Mouse (Mus musculus): ENCODE results near the gene Col6a4.
A peak's percentile ranks its signal among the peaks of the same experiment; 100 is the strongest.

The Col6a4 gene

DNA sequence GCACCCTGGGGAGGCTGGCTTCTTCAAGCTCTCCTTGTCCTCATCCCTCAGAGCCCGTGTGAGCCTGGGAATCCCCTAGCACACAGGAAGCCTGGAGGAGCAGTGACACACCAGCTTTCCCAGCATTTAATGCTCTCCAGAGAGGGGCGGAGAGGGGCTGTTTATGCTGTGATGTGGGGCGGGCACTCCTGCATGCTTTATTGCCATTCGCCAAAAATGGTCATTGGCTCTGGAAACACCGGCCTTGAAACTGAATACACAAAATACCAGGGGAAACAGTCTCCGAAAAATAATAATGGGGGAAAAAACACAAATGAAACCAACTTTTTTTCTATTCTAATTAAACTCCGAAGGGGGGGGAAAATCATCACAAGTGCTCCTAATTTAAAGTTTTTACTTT lies at the start of gene Col6a4:
Col6a4 (minus strand) TSS at position 101 of the 400 bp plus-strand sequence.
- DNase-seq (ENCODE audit: low spot score): no peak

- DNase-seq (ENCODE audit: low spot score): no peak
Measured at GRCm38 (mm10) chr9:106145582-106145981, 49.0 kb upstream of the Col6a4 start.

DNA sequence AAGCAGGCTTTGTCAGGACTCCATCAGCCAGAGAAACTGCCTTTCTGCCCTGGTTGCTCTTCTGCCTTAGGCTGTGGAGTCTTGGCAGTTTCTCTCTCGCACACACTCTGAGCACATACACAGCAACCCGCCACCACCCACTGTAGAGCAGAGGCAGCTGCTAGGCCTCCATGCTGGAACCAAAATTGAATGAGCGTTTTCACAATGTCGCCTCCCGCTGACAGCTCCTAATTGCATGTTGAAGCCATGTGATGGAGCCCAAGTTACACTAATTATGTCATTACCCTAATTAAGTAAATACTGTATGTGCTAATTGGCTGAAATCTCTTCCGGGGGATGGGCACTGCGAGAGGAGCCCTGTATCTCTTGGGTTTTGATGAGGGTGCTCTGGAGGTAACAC lies 47.6 kb upstream of the Col6a4 start:
- peak; percentile 44 for DNase-seq (ENCODE audit: low spot score)

GRCm38 (mm10) chr9:106141955-106142354 lies 45.4 kb upstream of the Col6a4 start:
- no peak for DNase-seq (ENCODE audit: low spot score)

DNA sequence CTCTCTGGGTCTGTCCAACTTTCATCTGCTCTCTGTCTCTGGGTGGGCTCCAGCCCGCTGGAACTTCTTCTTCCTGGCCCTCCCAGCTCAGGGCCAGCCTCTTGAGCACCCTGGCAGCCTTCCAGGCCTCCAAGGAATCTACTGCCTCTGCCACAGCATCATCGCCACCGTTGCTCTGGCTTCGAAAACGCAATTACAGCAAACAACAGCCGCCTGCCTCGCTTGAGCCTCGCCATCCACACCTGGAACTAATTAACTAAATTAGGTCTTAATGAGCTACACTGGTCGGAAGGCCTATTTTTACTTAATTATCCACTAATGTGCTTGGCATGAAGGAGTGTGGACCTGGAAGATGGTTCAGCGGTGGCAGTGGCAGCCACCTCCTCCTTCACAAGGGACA lies 43.2 kb upstream of the Col6a4 start:
- DNase-seq (ENCODE audit: low spot score): no peak

GRCm38 (mm10) chr9:106137671-106138216 lies 41.2 kb upstream of the Col6a4 start:
- no peak for DNase-seq (ENCODE audit: low spot score)

DNA sequence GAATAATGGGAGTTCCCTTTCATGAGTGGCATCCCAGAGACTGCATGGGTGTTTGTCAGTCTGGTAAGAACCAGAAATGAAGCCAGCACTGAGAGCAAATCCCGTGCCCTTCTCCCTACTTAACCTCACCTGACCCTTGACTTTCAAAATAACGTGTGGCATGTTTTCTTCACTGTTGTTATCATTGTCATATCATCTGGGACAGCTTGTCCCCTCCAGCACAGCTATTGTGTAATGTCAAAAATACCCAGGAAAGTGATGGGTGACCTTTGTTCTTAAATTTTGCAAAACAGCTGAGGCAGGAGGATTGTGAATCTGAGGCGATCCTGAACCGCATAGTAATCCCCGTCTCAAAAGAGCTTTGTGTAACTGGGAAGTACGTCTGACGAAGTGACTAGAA lies 33.7 kb upstream of the Col6a4 start:
- DNase-seq (ENCODE audit: low spot score): no peak

DNA sequence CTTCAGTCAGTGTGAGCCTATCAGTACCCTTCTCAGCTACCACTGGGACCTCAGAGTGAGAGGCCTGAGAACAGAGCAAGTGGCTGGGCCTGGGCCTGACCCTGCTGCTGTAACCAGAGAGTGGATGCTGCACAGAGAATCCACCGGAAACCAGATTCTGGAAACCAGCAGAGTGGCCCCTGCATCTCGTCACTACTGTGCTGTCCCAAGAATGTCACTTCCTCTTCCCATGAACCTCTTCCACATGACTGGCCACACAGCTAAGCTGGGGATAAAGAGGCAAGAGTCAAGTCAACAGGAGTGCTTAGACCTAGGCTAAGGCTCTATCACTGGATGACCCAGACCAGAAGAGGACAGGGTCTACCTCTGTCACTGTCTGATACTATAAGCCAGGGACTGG lies 32.5 kb upstream of the Col6a4 start:
- no peak for DNase-seq (ENCODE audit: low spot score)

DNA sequence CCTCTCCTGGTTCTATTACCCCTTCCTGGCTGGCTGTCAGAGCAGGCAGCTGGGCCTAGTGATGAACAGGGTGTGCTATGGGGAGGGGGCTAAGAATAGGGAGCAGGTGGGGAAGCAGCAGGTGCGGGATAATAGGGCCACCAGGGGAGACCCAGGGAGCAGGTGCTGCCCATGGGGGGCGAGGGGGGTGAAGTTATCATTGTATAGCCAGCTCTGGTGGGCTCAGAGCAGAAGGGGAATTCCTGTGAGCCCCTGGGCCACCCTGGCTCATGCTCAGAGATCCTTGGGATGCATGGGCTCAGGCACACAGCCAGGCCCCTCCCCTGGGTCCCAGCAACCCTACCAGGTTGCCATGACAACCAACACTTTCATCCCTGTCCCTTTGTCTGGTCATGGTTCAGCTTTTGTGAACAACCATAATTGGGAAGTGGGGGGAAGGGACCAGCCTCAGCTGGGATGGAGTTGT lies 30.2 kb upstream of the Col6a4 start:
- peak; percentile 82 for DNase-seq (ENCODE audit: low spot score)

- peak; percentile 73 for DNase-seq (ENCODE audit: low spot score)
Measured at GRCm38 (mm10) chr9:106123599-106123998, 27.0 kb upstream of the Col6a4 start.

DNA sequence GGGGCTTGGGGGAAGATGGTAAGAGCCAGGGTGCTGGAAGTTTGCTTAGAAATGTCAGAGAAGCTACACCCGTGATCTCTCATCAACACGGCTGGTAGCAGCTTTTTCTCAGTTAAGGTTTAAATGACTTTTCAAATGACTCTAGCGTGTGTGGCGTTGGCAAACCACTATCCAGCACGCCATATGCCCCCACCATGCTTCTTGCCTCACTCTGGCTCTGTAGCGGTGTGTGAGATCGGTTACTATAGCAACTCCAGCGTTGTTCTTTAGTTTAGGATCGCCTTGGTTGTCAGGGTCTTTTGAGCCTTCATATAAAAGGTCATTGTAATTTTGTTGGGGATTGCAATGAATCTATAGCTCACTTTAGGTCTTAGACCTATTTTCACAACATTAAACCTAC lies 22.5 kb upstream of the Col6a4 start:
- DNase-seq (ENCODE audit: low spot score): no peak

DNA sequence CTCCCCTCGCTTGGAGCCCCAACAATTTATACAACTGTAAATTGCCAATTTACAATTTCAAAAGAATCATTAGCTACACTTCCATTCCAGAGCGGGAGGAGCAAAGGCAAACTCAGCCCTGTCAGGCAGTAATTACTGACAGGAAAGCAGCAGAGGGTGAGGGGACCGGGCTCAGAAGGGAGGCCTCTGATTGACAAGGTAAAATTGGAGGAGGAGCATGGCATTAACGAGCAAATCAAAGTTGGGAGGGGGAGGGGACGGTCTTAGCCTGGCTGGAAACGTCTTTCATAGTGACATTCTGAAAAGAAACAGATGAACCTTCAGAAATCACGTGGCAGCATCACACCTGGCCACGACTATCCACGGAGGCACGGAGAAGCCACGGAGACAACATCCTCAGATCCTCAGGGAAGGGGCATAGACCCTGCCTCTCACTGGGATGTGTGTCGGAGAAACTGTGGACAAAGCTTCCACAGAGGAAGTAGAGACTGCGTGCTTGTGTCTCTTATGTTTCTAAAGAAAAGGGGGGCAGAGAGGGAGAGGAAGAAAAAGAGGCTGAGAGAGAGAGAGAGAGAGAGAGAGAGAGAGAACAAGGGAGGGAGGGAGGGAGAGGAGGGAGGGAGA lies 19.3 kb upstream of the Col6a4 start:
- peak; percentile 54 for DNase-seq (ENCODE audit: low spot score)

DNA sequence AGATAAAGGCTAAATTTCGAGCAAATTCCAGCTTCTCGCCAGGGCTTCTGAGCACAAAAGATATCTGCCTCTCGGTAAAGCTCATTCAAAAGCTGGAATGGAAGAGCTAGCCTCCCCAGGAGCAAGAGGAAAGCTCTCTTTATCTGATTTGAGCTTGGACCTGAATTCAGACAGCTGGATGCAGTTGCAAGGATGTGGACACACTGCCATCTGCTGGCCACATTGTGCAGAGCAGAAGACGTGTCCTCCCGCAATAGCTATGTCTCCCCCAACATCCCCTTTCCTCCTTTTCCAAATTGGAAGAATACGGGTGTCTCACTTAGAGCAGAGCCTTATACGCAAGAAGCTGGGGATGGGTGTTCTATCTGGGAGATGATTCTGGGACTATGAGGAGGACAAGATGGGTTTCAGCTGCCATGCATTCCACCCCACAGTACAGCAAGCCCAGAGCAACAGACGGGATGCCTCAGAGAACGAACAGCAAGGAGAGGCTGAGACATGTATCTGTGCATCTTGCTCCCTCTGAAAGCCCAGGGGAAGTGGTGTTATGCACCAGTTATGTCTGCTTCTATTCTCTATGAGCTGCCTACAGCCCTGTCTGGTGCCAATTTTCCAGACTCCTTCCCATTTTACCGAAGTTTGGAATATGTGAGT lies 16.3 kb upstream of the Col6a4 start:
- peak; percentile 82 for DNase-seq (ENCODE audit: low spot score)

DNA sequence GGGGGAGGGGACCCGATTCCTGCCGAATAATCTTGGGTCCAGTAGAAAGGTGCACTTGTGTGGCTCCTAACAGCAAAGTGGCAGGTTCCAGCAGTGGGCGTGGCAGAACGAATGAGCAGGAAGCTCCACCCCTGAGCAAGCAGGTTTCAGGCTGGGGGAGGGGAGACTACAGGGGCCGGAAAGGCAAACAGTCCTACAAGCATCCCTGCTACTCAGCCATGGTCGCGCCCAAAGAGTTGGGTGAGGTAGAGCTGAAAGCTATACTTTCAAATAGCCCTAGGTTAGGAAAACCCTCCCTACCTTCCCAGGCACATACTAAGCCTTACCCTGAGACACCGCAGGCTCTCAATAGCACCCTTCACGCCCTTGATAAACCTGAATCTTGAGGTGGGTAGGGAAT lies 9.7 kb upstream of the Col6a4 start:
- no peak for DNase-seq (ENCODE audit: low spot score)

DNA sequence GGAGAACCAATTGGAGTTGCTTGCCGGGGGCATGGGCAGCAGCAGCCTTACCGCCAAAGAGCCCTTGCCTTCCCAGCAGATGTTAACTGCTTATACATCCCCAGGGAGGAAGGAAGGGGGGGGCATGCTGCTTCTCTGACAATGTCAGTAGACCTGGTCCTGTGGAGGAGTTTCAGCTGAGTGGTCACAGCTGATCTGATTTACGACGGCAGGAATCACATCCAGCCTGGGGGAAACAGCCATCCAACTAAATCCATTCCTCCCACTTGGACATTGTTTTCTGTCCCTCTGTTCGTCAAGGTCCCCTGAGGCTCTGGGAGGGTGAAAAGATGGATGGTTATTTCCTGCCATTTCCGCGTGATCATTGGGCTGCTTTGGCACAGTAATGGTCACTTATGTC lies 7.8 kb upstream of the Col6a4 start:
- peak; percentile 41 for DNase-seq (ENCODE audit: low spot score)

- no peak for DNase-seq (ENCODE audit: low spot score)
Measured at GRCm38 (mm10) chr9:106101166-106101565, 4.6 kb upstream of the Col6a4 start.

- DNase-seq (ENCODE audit: low spot score): no peak
Measured at GRCm38 (mm10) chr9:106100262-106100661, 3.7 kb upstream of the Col6a4 start.

DNA sequence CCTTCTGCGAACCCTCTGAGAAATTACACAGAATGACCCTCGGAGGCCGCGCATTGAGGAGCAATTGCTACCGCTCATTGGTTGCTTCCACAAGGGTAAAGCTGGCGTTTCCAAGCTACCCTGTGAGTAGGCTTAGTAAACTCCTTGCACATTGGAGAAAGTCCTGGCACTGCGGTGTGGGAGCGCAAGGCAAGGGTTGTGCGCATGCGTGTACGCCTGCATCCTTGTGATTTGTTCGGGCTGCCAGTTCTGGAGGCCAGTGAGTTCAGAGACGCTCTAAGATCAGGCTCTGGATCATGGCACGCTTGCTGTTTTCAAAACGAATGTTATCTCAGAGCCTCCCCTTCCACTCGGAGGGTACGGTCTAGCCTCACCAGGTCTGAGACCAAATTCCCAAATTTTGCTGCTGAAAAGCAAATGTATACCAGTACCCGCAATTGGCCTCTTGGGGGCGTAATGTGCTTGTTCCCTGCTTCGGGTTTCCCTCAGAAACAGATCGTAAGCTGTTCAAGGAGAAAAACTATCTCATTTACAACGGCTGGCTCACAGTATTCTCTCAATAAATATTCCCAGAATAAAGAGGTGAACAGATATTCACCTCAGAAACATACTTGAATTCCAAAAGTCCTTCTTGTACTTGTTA lies 2.9 kb upstream of the Col6a4 start:
- no peak for DNase-seq (ENCODE audit: low spot score)

GRCm38 (mm10) chr9:106081528-106081927 lies 15.1 kb downstream of the Col6a4 start:
- DNase-seq (ENCODE audit: low spot score): no peak

- peak; percentile 38 for DNase-seq (ENCODE audit: low spot score)
Measured at GRCm38 (mm10) chr9:106080261-106081033, 16.1 kb downstream of the Col6a4 start.

DNA sequence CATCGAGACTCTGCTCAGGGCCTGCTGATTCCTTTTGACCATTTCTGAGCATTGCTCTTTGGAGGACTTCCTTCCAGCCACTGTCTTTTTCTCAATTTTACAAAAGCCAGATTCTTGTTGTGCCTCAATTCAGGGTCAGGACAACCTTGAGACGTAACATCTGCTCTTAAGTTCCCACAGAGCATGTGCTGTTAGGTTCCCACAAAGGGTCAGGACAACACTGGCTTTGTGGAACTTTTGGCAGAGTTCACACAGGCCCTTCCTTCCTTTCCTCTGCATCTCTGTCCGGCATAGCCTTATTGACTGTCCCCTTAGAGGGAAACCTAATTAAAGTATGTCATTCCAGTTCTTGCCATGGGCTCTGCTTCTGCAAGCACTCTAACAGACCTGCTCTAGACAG lies 18.6 kb downstream of the Col6a4 start:
- DNase-seq (ENCODE audit: low spot score): no peak

DNA sequence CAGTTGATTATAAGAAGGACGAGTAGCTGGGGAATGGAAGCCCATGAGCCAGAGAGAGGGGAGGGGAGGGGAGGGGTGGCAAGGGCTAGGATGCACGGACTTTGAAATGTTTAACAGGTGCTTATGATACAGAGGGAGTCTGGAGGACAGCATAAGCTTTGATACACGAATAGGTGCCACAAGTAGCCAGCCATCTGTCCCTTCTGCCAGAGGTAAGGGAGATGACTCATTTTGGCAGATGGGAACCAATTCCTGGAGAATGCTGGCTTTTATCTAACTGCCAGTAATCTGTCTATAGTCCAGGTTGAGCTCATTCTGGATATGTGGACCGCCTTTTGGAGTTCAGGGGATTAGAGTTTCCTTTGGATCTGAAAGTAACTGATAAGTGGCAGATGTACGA lies 20.3 kb downstream of the Col6a4 start:
- no peak for DNase-seq (ENCODE audit: low spot score)
